Mouse (Mus musculus) retina, postnatal 7 days (tissue): Measurements from ENCODE around the gene Tspo2.

Source experiments
- DNase-seq: peaks from one replicate; pipeline ENCODE4 v3.0.0-alpha.2; 2012; ENCODE audit warnings: low read depth, low spot score

The Tspo2 gene

GRCm38 (mm10) chr17:48451753-48452444, 577 bp upstream of the Tspo2 start:
- DNase-seq = no peak

- DNase-seq = no peak
Measured at GRCm38 (mm10) chr17:48450666-48451352, 513 bp downstream of the Tspo2 start.

- no peak for DNase-seq
Measured at GRCm38 (mm10) chr17:48447675-48448074, 3.6 kb downstream of the Tspo2 start.

DNA sequence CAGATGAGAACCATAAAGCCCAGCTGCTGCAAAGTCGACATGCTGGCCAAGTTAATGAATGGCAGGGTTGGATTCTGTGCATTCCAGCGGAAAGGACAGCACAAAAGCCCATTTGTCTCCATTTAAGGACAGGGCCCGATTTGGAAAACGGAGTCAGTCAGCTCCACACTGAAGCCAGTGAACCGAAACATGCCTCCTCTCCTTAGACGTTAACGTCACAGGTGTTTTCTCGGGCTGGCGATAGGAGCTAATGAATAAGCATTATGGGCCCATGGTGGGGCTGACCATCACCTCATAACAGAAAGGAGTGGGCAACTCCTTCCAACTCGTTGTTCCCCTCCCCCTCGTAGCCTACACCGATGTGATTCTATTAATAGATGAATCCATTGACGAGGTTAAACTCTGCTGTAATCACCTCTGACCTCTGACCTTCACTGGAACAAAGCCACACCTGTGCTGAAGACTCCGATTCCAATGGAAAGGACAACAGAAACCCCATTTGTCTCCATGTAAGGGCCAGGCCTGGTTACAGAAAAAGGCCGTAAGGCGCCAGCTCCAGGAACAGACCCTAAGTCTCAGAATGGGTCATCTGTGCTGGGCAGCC, 7.7 kb downstream of the Tspo2 start:
- DNase-seq = no peak

DNA sequence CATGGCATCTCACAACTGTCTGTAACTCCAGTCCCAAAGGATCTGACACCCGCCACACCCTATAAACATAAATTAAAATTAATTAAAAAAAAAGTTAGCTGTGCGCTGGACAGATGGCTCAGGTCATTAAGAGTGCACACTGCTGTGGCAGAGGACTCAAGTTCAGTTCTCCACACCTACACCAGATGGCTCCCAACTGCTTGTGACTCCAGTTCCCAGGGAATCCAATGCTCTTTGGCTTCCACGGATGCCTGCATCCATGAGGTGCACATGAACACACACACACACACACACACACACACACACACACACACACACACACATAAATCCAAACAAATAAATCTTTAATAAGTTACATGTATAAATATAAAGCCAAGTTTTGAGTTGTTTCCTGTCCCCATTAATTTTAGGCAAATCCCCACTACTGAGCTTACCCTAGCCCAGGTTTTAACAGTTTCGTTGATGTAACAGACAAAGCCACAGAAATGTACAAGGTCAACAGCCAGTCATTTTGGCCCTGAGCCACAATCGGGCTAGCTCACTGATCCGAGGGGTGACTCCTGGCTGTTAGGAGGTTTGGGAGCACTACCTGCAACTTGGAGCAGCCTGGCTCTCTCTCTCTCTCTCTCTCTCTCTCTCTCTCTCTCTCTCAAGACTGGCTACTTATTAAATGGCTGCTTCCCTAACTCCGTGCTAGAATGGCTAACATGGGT, 8.4 kb downstream of the Tspo2 start:
- DNase-seq = no peak

- no peak for DNase-seq
Measured at GRCm38 (mm10) chr17:48437421-48437911, 13.9 kb downstream of the Tspo2 start.

- no peak for DNase-seq
Measured at GRCm38 (mm10) chr17:48436487-48436886, 14.8 kb downstream of the Tspo2 start.

DNA sequence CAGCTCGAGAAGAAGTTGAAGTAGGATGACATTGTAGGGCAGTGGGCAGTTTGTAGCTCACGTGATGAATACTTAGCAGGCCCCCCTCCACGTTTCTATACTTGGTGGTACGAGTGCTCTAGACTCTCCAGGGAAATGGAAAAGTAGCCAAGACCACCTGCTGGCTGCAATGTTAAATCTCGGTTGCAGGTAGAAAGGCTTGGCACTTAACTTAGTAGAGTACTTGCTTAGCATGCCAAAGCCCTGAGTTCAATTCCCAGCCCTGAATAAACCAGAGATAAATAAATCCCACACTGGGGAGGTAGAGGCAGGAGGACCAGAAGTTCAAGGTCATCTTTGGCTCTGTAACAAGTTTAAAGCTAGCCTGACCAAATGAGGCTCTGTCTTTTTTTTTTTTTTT, 16.8 kb downstream of the Tspo2 start:
- DNase-seq = no peak

GRCm38 (mm10) chr17:48433689-48434330, 17.5 kb downstream of the Tspo2 start:
- no peak for DNase-seq

- no peak for DNase-seq
Measured at GRCm38 (mm10) chr17:48433006-48433655, 18.2 kb downstream of the Tspo2 start.

- peak; percentile 31 for DNase-seq
Measured at GRCm38 (mm10) chr17:48432158-48432980, 19.0 kb downstream of the Tspo2 start, which contains the start of gene Apobec2. Apobec2 (minus strand) TSS chr17:48432930.

DNA sequence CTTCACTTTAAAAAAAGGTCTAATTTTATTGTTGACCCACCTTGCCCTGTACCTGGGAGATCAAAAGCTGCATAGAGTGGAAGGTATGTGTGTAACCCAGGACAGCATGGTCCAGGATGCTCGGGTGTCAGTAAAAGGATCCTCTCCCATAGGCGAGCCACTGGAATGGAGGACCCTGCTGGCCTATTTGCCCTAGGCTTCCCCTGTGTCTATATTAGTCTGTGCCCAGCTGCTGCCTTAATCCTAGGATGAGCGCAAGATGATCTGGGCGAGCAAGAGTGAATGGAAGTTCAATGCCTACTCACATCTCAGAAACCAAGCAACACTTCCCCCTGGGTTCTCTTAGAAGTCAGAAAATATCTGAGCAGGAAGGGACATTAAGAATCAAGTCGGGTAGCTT, 20.3 kb downstream of the Tspo2 start:
- DNase-seq = no peak

GRCm38 (mm10) chr17:48430394-48430793, 20.9 kb downstream of the Tspo2 start:
- DNase-seq = no peak

- no peak for DNase-seq
Measured at GRCm38 (mm10) chr17:48427852-48428530, 23.3 kb downstream of the Tspo2 start.

GRCm38 (mm10) chr17:48426991-48427750, 24.2 kb downstream of the Tspo2 start:
- no peak for DNase-seq

- DNase-seq = no peak
Measured at GRCm38 (mm10) chr17:48425823-48426612, 25.3 kb downstream of the Tspo2 start.

DNA sequence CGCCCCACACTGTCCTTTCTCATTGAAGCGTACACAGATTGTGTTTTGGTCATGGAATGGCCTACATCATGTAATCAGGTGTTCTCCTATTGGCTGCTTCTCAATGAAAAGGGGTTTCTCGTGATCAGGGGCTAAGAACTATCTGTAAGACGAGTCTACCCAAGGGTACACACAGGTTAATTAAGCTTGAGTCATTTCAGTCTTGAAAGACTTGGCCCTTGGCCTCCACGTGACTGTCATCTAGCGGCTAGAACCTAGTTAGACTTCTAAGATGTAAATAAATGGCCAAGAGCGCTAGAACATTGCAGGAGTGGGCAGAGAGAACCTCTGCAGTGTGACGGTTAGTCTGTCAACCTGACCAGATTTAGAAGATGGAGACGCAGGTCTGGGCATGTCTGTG, 27.1 kb downstream of the Tspo2 start:
- DNase-seq = no peak

- DNase-seq = no peak
Measured at GRCm38 (mm10) chr17:48419571-48419970, 31.8 kb downstream of the Tspo2 start.
